Mouse (Mus musculus): ENCODE data around the gene Pomt1.

DNA sequence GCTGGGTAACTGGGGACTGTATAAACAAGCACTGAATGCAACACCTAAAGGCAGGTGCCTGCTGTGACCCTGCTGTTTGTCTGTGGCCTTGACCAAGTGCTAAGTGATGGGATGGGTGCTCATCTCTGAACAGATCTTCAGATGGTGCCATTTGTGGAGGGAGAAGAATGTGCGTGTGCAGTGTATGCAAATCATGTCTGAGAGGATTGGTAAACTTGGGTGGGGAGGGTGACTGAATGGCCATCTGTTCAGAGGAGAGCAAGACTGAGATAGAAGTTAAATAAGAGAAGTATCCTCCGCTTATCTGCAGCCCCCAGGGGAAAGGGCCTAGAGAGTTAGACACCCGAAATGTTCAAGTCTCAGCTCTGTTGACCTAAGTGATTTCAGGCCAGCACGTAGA is 63.1 kb downstream of the Pomt1 start:
- TF ChIP-seq POLR2A (IDR thresholded peaks at IDR 0.05; ENCODE audit: insufficient read length, low read depth) (no peak), CEBPB (IDR thresholded peaks at IDR 0.05; ENCODE audit: insufficient read depth, poor library complexity, severe bottlenecking) (no peak), MYOD1 (IDR thresholded peaks at IDR 0.05; ENCODE audit: control insufficient read depth in 1 of 3, insufficient read length in 2 of 3, low read depth in 2 of 3) (no peak)

Data from myocyte (in vitro differentiated cells).